Mouse (Mus musculus) thymus, postnatal 25 days (tissue): ENCODE measurements around the gene Mb21d2.

ENCODE experiments used
- DNase-seq: peaks from one replicate; pipeline ENCODE4 v3.0.0; 2022

Mb21d2 gene

DNA sequence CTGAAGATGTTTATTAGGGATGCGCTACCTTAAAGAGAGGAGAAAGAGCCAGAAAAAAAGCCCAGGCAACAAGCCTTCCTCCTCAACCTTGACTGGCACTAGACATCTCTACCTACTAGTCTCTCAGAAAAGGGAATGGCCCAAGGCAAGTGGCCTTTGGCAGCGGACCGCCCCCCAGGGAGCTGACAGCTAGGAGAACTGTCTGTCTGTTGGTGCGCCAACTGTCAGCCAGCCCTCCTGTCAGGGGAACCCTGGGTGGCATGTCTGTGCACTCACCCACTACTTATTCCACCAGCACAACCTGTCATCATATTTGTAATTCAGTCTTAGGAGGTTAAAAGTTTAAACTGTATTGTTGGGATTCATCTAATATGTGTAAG lies 30.3 kb downstream of the Mb21d2 start:
- DNase-seq: no peak

DNA sequence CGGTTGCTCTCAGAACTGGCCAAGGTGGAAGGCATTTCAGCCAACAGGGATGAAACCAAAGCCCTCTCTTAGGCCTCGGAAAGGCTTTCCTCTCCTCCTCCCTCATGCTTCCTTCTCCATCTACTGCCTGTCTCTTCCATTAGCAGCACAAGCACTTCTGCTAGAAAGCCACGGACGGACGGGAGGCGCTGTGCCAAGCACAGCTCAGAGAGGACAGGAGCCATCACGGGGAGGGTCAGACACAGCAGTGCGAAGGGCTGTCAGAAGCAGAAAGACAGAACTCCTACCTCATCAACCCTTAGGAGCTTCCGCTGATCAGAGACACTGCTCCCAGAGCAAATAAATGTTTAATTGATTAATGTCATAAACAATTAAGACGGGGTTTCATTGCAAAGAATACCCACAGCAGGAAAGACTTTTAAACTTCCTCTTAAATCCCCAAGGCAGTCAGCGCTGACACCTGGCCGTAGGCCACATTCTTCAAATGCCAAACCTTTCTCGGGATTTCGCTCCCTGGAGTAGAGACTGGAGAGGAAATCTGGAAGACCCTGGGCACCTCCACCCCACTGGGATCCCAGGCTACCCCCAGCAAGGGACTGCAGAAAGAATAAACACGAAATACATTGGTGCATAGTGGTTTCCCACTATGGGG lies 30.8 kb downstream of the Mb21d2 start:
- no peak for DNase-seq

DNA sequence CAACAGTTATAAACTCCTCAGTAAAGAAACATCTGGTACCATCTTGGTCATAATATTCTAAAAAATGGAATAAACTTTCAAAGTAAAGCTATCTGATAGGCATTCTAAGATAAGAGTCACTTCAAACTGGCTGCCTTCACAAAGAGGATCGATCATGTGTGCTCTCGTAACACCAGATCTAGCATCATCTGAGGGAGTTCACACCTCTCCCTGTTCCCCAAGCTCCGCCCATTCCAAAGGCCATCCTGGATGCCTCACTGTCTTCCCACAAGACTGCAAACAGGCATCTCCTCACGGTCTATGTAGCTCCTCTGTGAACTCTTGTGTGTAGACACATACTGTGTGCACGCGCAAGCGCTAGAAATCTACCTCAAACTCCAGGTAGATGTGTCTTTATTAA lies 32.9 kb downstream of the Mb21d2 start:
- DNase-seq: no peak

GRCm38 (mm10) chr16:28894872-28895271 lies 34.6 kb downstream of the Mb21d2 start:
- DNase-seq: no peak

GRCm38 (mm10) chr16:28893266-28893665 lies 36.2 kb downstream of the Mb21d2 start:
- DNase-seq: no peak

DNA sequence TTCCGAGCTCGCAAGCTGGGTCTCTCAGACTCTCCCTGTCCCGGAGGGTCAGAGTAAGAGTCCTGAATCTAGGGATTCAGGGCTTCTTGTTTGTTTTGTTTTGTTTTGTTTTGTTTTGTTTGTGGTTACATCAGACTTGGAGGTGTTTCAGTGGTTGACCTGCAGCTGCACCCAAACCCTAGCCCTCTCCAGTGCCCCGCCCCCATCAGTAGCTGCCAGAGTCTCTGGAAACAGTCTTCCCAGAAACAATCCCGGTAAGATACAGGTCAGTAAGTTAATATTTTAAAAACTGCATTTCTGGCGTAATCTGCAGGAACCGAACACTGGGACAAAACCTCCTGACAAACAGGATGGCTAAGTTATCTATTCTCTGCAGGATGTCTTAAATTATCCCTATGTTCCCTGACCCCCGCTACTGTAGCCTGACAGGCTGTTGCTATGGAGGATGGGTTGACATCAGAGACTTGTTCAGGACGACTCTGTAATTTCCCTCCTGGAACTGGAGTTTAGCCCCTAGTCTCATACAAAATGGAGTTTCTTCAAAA lies 43.2 kb downstream of the Mb21d2 start:
- DNase-seq: no peak

GRCm38 (mm10) chr16:28885474-28885873 lies 44.0 kb downstream of the Mb21d2 start:
- no peak for DNase-seq

DNA sequence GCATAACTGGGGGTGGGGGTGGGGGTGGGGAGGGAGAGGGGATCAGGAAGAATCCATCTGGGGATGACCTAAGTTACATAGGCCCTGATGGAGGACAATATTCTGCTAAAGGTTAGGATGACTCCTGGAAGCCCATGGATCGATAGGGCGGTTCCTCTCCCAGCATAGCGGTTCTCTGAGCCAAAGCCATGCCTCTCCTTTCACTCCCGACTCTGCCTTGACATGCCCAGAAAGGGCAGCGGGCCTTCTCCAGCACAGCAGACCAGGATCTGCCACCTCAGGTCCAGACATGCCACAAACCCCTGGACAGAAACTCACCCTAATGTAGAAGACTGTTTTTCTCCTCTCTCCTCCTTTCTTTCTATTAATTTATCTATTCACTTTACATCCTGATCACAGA lies 44.8 kb downstream of the Mb21d2 start:
- DNase-seq: no peak

GRCm38 (mm10) chr16:28883649-28884048 lies 45.8 kb downstream of the Mb21d2 start:
- DNase-seq: no peak

DNA sequence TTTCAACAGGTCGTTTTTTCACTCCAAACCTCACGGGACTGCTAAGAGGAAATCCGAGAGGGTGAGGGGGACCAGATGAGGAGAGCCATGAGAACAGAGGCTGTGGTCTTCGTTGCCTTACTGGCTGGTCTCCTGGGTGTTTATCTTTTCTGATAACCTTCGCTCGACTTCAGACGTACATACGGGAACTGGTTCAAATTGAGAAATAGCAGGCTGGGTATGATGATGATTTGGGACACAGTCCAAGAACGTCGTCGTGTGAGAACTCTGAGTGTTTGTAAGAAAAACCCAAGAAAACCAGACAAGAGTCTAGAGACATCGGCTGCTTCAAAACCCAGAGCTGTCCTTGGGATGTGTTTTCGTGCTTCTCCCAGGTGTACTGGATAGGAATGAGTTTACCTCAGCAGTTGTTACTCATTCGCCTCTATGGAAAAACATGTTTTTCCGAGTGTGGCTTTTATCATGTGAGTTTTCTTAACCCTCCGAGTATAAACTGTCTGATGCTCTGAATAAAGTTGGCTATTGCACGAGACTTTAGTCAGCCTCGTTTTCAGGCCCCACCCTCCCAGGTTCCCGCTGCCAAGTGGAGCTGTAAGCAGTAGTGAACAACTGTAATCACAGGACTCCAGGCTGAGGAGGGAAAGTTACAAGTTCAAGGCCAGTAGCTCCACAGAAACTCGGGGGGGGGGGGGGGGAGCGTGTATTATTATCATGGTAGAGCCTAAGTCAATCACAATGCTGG lies 46.6 kb downstream of the Mb21d2 start:
- DNase-seq: no peak

- DNase-seq: no peak
These were observed 47.7 kb downstream of the Mb21d2 start for GRCm38 (mm10) chr16:28881787-28882186.

DNA sequence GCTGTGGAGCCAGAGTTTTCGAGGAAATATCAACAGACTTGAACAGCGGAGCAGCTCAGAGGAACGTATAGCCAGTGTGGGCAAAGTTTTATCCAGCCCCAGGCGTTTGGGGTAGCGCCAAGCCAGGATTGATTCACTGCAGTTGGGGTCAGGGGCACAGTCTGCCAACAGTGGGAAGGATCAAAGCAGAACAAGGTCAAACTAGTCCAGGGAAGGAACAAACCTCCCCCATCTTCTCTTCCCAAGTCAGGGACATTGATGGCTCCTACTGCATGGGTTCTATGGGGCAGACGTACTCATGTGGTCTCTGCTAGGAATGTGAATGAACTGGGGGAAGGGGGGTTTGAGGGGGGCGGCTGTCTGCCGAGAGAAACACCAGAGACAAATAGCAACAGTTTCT lies 48.7 kb downstream of the Mb21d2 start:
- DNase-seq: no peak

DNA sequence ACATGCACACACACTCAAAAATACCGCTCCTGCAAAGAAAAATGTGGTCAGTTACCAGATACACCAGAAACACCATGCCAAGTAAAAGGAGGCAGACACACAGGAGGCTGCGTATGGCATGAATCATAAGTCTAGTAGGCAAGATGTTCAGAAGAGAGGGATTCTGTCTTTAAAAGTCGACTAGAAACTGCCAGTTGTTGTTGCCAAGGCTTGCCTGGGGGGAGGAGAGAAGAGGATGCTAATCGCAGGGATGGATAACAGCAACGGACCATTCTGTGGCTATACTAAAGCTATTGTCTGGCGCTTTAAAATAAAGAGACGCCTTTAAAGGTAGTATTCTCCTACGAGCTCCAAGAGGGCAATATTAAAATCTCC lies 49.2 kb downstream of the Mb21d2 start:
- DNase-seq: no peak

DNA sequence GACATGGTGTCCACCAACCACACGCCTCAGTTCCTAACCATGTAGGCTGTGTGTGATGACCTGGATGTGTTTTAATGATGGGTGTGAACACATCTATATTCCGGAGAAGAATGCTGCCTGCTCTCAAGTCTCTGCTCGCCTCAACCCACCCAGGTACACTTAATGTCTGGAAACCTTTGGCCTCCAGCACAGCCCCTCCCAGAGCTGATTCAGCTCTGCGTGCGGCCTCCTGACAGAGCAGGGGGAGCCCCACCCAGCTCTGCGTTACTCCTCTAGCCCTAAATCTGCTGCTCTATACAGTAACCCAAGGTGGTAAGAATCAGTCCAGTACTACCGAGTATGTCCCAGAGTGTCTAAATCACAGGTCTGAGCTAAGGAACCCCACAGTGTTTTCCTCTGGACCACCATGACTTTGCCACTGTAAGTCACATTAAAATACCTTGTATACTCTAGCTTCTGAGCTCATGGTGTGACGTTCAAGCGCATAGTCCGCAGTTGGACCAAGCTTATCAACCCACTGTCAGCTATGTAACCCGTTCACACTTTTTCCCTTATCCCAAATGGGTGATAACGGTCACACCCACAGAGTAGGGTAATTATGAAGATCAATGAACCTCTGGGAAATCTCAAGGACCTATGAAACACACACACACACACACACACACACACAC lies 49.7 kb downstream of the Mb21d2 start:
- no peak for DNase-seq

DNA sequence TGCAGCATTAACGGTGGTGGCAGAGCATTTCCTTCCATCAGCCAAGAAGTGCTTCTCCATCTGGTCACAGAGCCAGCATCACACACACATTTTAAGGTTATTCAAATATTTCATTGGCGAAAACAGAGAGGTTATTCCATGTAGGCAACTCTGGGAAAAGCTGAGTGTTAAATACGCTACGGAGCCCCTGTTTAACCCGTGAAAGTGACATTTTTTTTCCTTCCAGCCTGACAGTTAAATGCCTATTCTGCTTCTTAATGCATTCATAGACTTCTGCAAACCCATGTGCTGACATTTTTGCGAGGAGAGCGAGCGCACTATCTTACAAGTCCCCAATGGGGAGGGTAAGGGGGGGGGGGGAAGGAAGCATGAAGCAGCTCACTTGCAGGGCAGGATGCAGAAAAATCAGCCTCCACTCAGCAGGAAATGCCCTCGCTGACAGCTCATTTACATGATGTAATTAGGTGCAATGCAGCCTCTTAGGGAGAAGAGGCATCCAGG lies 52.3 kb downstream of the Mb21d2 start:
- DNase-seq: no peak

DNA sequence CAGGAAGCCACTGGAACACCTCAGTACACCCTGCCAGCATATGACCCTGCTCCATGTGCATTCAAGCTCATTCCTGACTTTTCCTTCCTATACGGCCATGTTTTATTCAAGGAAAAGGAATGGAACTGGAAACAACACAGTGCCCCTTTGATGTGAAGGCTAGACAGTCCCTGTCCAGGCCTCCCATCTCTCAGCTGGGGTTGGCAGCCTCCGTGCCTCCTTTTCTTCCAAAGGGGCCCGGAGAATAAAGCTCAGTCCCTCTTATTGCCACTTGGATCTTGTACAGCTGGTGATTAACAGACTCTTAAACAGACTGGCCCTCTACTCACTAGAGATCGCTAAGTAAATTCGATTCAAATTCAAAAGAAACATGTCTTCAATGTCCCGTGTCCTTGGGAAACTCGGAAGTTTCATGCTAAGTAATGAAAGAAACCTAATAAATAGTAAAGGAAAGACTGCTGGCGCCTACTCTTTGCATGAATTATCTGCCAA lies 56.0 kb downstream of the Mb21d2 start:
- no peak for DNase-seq

DNA sequence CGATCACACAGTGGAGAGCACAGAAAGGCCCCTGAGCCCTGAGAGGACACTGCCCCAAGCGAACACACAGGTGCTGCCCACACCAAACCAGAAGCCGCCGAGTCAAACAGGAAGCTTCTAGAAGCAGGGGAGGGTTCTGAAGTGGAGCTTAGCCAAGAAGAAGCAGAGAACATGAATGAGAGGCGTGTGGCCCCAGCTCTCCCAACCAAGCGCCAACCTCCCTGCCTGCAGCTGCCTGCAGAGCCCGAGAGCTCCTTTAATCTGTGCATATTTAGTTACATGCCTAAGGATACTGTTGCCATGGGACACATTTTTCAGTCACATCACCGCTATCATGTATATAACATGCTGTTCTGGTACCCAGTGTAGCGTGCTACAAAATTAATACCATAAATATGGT lies 58.6 kb downstream of the Mb21d2 start:
- DNase-seq: no peak

GRCm38 (mm10) chr16:28870456-28870855 lies 59.0 kb downstream of the Mb21d2 start:
- no peak for DNase-seq

DNA sequence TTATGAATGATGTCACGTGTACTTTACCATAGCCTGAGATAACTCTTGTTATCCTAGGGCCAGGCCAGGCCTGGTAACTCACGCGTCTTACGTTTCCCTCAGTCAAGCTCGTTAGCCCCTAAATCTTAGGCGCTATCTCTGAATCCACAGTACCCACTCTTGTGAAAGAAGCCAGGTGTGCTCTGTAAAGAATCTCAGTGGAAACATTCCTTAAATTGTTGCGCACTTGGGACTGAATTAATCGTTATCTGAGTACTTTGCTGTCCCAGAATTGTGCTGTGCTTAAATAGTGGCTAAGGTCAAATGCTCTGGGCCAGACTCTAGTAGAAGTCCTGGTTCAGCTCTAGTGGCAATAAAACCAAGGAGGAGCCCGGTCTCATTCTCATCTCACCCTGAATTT lies 60.6 kb downstream of the Mb21d2 start:
- no peak for DNase-seq

DNA sequence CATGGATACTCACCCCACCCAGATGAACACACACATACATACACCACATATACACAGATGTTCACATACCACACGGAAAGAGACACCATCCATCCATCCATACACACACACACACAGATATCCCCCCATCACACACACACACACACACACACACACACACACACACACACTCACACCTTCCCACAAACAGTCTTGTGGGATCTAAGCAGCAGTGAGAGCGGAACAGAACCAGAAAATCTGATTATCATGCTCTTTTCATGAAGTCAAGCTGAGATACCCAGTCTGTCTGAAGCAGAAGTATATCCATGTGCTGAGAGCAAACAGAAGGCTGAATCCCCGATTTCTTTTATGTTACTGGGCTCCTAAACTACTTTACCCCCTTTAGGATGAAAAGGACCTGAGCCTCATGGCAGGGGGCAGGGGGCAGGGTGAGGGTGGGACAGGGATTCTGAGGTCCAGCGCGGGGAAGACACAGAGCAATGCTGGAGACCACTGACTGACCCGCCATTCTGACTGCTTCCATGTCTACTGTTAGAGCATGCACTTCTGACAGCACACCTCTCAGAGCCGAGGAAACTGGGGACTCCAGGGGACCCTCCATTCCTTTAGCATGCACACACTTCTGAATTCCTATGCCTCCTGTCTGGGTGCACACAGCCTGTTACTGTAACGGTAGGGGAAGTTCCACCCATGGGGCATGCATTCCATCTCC lies 62.7 kb downstream of the Mb21d2 start:
- DNase-seq: no peak

- no peak for DNase-seq
These were observed 65.9 kb downstream of the Mb21d2 start for GRCm38 (mm10) chr16:28863616-28864015.

DNA sequence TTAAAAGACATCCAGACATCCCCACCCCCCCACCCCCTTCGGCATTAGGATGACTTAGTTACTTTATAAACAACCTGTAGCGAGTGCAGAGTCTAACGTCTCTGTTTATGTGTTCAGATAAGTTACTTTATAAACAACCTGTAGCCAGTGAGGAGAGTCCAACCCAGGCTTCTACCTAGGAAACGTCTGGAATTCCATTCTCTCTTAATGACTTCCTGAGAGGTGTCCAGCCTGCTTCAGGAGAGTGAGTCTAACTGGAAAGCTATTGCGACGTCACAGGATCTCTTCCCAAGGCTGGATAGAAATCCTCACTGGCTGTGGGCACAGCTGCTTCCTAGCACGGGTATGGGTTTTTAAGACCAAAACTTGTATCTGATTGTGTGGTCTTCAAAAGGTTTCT lies 67.4 kb downstream of the Mb21d2 start:
- no peak for DNase-seq

- DNase-seq: no peak
These were observed 69.8 kb downstream of the Mb21d2 start for GRCm38 (mm10) chr16:28859678-28860077.
